Mouse (Mus musculus) cortical plate, adult 2 months (tissue): ENCODE measurements around the gene Myadml2.

Experiments used
- CTCF ChIP-seq: fragments of 200-500 bp; IDR thresholded peaks from 2 replicates; pipeline ENCODE4 v1.5.1; 2011; ENCODE audit warnings: mild to moderate bottlenecking, control low read depth, low read length; ENCODE audit not compliant: insufficient read depth; ENCODE audit errors: extremely low read depth
- POLR2A ChIP-seq: fragments of 200-500 bp; IDR thresholded peaks from 2 replicates; pipeline ENCODE4 v1.6.1; 2011; ENCODE audit warnings: mild to moderate bottlenecking, low read length, control low read depth; ENCODE audit not compliant: insufficient read depth; ENCODE audit errors: extremely low read depth

- no peak for TF ChIP-seq CTCF
- no peak for TF ChIP-seq POLR2A
Observed at GRCm38 (mm10) chr11:120605667-120606066, 42.3 kb downstream of the Myadml2 start.
